Mouse (Mus musculus) liver, embryonic 16.5 days (tissue): ENCODE data around the gene Supt7l. TPM values are rescaled to one million over a fixed set of nuclear protein-coding genes. Genes with fewer than 3 reads are reported as not detected.

Experiments
- ATAC-seq: fragments of 200-750 bp; cut with Nextera tagmentation; 2 replicates; pipeline ENCODE4 v1.8.0; 2017; ENCODE audit warnings: low read depth, mild to moderate bottlenecking, moderate number of reproducible peaks, moderate library complexity
- H3K27ac ChIP-seq: fragments of 300-500 bp; sonication (generic); 2 replicates; pipeline ENCODE4 v1.5.1; 2014; ENCODE audit warnings: mild to moderate bottlenecking, low read length
- H3K27me3 ChIP-seq: fragments of 300-500 bp; sonication (generic); 2 replicates; pipeline ENCODE4 v1.6.1; 2014; ENCODE audit warnings: low read depth, low read length, mixed read lengths; ENCODE audit not compliant: control insufficient read depth, insufficient read depth
- H3K36me3 ChIP-seq: fragments of 300-500 bp; sonication (generic); 2 replicates; pipeline ENCODE4 v1.6.1; 2014; ENCODE audit warnings: mild to moderate bottlenecking; ENCODE audit not compliant: control insufficient read depth, insufficient read depth
- H3K4me1 ChIP-seq: fragments of 300-500 bp; sonication (generic); 2 replicates; pipeline ENCODE4 v1.6.1; 2014; ENCODE audit warnings: low read depth, low read length, mixed read lengths; ENCODE audit not compliant: control insufficient read depth
- H3K4me2 ChIP-seq: fragments of 300-500 bp; sonication (generic); 2 replicates; pipeline ENCODE4 v1.6.1; 2014; ENCODE audit warnings: low read depth, low read length, mixed read lengths
- H3K4me3 ChIP-seq: fragments of 300-500 bp; sonication (generic); 2 replicates; pipeline ENCODE4 v1.5.1; 2014; ENCODE audit warnings: low read depth, mild to moderate bottlenecking, low read length
- H3K9ac ChIP-seq: fragments of 300-500 bp; sonication (generic); 2 replicates; pipeline ENCODE4 v1.6.1; 2014; ENCODE audit warnings: low read depth, low read length
- H3K9me3 ChIP-seq: fragments of 300-500 bp; sonication (generic); replicated peaks from 2 replicates; pipeline ENCODE4 v1.6.1; 2016; ENCODE audit warnings: low read length; ENCODE audit not compliant: control insufficient read depth
- WGBS: fragments of 180-500 bp; shearing (Covaris S2); extraction: QIAGEN DNeasy Blood & Tissue Kit; methylation state at CpG from one replicate; pipeline ENCODE4 v1.1.7; 2014; ENCODE audit not compliant: insufficient replicate concordance; 5-methylcytosine and 5-hydroxymethylcytosine counted together
- polyA plus RNA-seq: library from polyadenylated mRNA; unstranded; fragments of >200 nt; fragmentation: Nextera tagmentation; extraction: Ambion mirVana; gene quantifications from 2 replicates; pipeline ENCODE4 v1.2.1, GENCODE M21; 2015

The Supt7l gene
- polyA plus RNA-seq, 1 experiment from 2014 or later: 7.5 TPM

- no peak overlapping the region for H3K27ac ChIP-seq
- no peaks in the 10 kb centered on the region for H3K9me3 ChIP-seq
- no peaks in the 10 kb centered on the region for H3K4me1 ChIP-seq
- H3K9ac ChIP-seq: no peak overlapping the region
- 10% methylated on average over 6 of the region's 6 CpGs for WGBS
- no peak overlapping the region for H3K4me2 ChIP-seq
- H3K36me3 ChIP-seq: no peaks in the 10 kb centered on the region; the same call in 1 of the 2 replicates
- H3K4me3 ChIP-seq: no peak overlapping the region
- ATAC-seq: no peak
- H3K27me3 ChIP-seq: no peaks in the 10 kb centered on the region
These were observed 35.9 kb upstream of the Supt7l start for GRCm38 (mm10) chr5:31563496-31563895.

GRCm38 (mm10) chr5:31562036-31562666 lies 34.5 kb upstream of the Supt7l start:
- ATAC-seq: no peak
- 65% methylated on average over 7 of the region's 7 CpGs for WGBS
- Histone ChIP-seq H3K9ac (no peak overlapping the region), H3K4me2 (no peak overlapping the region), H3K4me1 (no peaks in the 10 kb centered on the region), H3K27me3 (no peaks in the 10 kb centered on the region), H3K4me3 (no peak overlapping the region), H3K9me3 (no peaks in the 10 kb centered on the region), H3K36me3 (no peaks in the 10 kb centered on the region; the same call in 1 of the 2 replicates), H3K27ac (no peak overlapping the region)

- ATAC-seq: no peak
- WGBS: 81% methylated on average over 2 of the region's 2 CpGs
- Histone ChIP-seq H3K9ac (no peak overlapping the region), H3K27ac (no peak overlapping the region), H3K4me2 (no peak overlapping the region), H3K9me3 (no peaks in the 10 kb centered on the region), H3K4me1 (no peaks in the 10 kb centered on the region), H3K4me3 (no peak overlapping the region), H3K36me3 (no peaks in the 10 kb centered on the region; the same call in 1 of the 2 replicates), H3K27me3 (no peaks in the 10 kb centered on the region)
These were observed 32.7 kb upstream of the Supt7l start for GRCm38 (mm10) chr5:31560352-31560751.

GRCm38 (mm10) chr5:31559401-31559800 lies 31.8 kb upstream of the Supt7l start:
- Histone ChIP-seq H3K36me3 (peaks cover 2% of the 10 kb centered on the region), H3K9ac (no peak overlapping the region), H3K4me1 (no peaks in the 10 kb centered on the region), H3K4me2 (no peak overlapping the region), H3K27ac (no peak overlapping the region), H3K4me3 (no peak overlapping the region), H3K27me3 (no peaks in the 10 kb centered on the region), H3K9me3 (no peaks in the 10 kb centered on the region)
- WGBS: 42% methylated on average over 1 of the region's 1 CpGs
- ATAC-seq: no peak

- Histone ChIP-seq H3K4me1 (no peaks in the 10 kb centered on the region), H3K27ac (no peak overlapping the region), H3K4me3 (no peak overlapping the region), H3K27me3 (no peaks in the 10 kb centered on the region), H3K4me2 (no peak overlapping the region), H3K9ac (no peak overlapping the region), H3K9me3 (no peaks in the 10 kb centered on the region), H3K36me3 (peaks cover 37% of the 10 kb centered on the region)
- WGBS: 71% methylated on average over 2 of the region's 2 CpGs
- no peak for ATAC-seq
These were observed 7.6 kb upstream of the Supt7l start for GRCm38 (mm10) chr5:31535228-31535627.

GRCm38 (mm10) chr5:31528560-31528959 lies 953 bp upstream of the Supt7l start:
- Histone ChIP-seq H3K27me3 (no peaks in the 10 kb centered on the region), H3K4me3 (no peak overlapping the region), H3K36me3 (peaks cover 17% of the 10 kb centered on the region), H3K27ac (no peak overlapping the region), H3K4me1 (peaks cover 13% of the 10 kb centered on the region), H3K9ac (no peak overlapping the region), H3K4me2 (no peak overlapping the region), H3K9me3 (no peaks in the 10 kb centered on the region)
- WGBS: 21% methylated on average over 2 of the region's 2 CpGs
- ATAC-seq: no peak

- ATAC-seq: peak; percentile 51
- H3K4me3 ChIP-seq: peak overlapping the region; percentile 91
- H3K4me2 ChIP-seq: peak overlapping the region; percentile 90
- peak overlapping the region; percentile 31; the same call in 1 of the 2 replicates for H3K27ac ChIP-seq
- H3K27me3 ChIP-seq: no peaks in the 10 kb centered on the region
- H3K9ac ChIP-seq: peak overlapping the region; percentile 86
- 2% methylated on average over 40 of the region's 40 CpGs for WGBS
- peaks cover 14% of the 10 kb centered on the region for H3K36me3 ChIP-seq
- H3K4me1 ChIP-seq: peaks cover 13% of the 10 kb centered on the region
- H3K9me3 ChIP-seq: no peaks in the 10 kb centered on the region
These were observed 408 bp downstream of the Supt7l start for GRCm38 (mm10) chr5:31527117-31527680.

- WGBS: under 1% methylated on average over 28 of the region's 28 CpGs
- H3K9me3 ChIP-seq: no peaks in the 10 kb centered on the region
- H3K4me2 ChIP-seq: peak within 1 kb of the TSS; percentile 90
- no peaks in the 10 kb centered on the region for H3K27me3 ChIP-seq
- peak within 1 kb of the TSS; percentile 31; the same call in 1 of the 2 replicates for H3K27ac ChIP-seq
- peak within 1 kb of the TSS; percentile 86 for H3K9ac ChIP-seq
- peaks cover 13% of the 10 kb centered on the region for H3K4me1 ChIP-seq
- peaks cover 10% of the 10 kb centered on the region for H3K36me3 ChIP-seq
- peak; percentile 83 for ATAC-seq
- H3K4me3 ChIP-seq: peak within 1 kb of the TSS; percentile 91
These were observed 1.1 kb downstream of the Supt7l start, which contains the start of gene Slc4a1ap for GRCm38 (mm10) chr5:31526354-31527116. TSS of gene Slc4a1ap (plus strand) at chr5:31526995.

GRCm38 (mm10) chr5:31520556-31520955 lies 7.1 kb downstream of the Supt7l start:
- ATAC-seq: no peak
- no peak overlapping the region for H3K4me3 ChIP-seq
- no peak overlapping the region for H3K27ac ChIP-seq
- WGBS: 75% methylated on average over 6 of the region's 6 CpGs
- no peak overlapping the region for H3K4me2 ChIP-seq
- H3K9ac ChIP-seq: no peak overlapping the region
- H3K4me1 ChIP-seq: peaks cover 1% of the 10 kb centered on the region; the same call in 1 of the 2 replicates
- H3K27me3 ChIP-seq: no peaks in the 10 kb centered on the region
- no peaks in the 10 kb centered on the region for H3K9me3 ChIP-seq
- H3K36me3 ChIP-seq: peaks cover 18% of the 10 kb centered on the region
